Mouse (Mus musculus) ES-Bruce4 (cell line): ENCODE results near the gene Eif2b1.

ENCODE experiments used
- CTCF ChIP-seq: IDR thresholded peaks from one replicate; pipeline ENCODE4 v1.8.1; 2011; ENCODE audit warnings: low read depth, low read length
- POLR2A ChIP-seq: IDR thresholded peaks from one replicate; pipeline ENCODE4 v1.8.1; 2011; ENCODE audit warnings: low read length; ENCODE audit not compliant: insufficient read depth

DNA sequence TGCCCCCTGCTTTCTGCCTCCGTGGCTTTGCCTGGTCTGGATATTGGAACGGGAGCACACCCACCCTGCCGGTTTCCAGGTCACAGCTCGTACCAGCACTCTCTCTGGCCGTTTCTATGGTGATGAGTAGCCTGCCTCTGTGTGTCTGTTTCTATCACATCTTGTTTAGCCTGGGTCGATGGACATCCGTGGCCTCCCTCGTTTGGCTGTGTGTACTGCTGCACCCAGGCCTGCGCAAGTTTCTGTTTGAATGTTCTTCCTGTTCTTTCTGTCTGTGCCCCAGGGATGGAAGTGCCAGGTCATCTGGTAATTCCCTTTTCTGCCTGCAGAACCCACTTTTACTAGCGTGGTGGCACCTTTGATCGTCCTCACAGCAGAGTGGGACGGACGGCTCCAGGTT is 42.4 kb upstream of the Eif2b1 start:
- TF ChIP-seq POLR2A, result no peak
- TF ChIP-seq CTCF, result no peak
